In the genomic region with DNA sequence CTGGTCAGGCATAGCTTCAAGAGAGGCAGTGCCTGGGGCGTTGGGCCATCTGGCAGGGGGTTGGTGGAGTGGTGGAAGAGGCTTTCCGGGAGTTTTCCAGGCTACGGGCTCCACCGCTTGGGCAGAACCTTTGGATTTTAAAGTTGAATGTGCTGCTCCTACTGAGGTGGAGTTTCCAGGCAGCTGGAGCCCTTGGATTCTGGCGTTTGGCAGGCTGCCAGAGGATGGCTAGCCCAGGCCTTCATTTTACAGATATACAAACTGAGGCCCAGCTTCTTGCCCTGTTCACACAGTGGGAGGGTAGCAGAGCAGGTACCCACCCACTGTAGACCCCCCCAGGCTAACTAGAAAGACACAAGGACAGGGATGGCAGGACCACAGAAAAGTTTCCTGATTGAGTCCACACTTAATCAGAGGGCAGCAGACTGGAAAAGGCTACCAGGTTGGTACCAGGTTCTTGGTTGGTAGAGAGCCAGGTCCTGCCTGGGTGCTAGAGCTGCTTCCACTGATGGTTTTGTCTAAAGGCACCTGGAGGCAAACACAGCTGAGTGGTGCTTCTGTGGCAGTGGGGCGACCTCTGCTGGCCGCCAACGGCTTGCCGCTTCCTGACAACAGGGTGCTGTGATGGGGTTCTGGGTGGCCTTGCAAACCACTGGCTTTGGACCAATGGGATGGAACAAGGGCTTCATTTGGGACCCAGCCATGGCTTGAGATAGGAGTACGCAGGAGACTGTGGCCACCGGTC, we compare ENCODE assay signal across 1 mouse cellular context.
TF ChIP-seq lines count a peak whose summit lies in the region.

No protein-coding gene starts in this region.

TF ChIP-seq in CH12.LX, 34 proteins besides CTCF, POLR2A, EP300 and RAD21 (continued from another document):
- peak; percentile 55 for TF ChIP-seq ELF1 (IDR thresholded peaks at IDR 0.05; ENCODE audit: low read depth, low read length)
- TF ChIP-seq ZNF384 (IDR thresholded peaks at IDR 0.05; ENCODE audit: low read depth, low read length): no peak
- TF ChIP-seq SMC3 (IDR thresholded peaks at IDR 0.05; ENCODE audit: low read depth, low read length): peak; percentile 96
- TF ChIP-seq ZC3H11A (IDR thresholded peaks at IDR 0.05; ENCODE audit: low read depth, low read length): peak; percentile 93
- no peak for TF ChIP-seq MXI1 (IDR thresholded peaks at IDR 0.05; ENCODE audit: low read depth, low read length)
- no peak for TF ChIP-seq PAX5 (IDR thresholded peaks at IDR 0.05; ENCODE audit: low read length)
- TF ChIP-seq IRF4 (IDR thresholded peaks at IDR 0.05; ENCODE audit: low read depth, low read length): no peak
- TF ChIP-seq NELFE (IDR thresholded peaks at IDR 0.05; ENCODE audit: low read depth, low read length): peak; percentile 45; the same call in 1 of the 2 replicates
- TF ChIP-seq HCFC1 (IDR thresholded peaks at IDR 0.05; ENCODE audit: low read depth, low read length): no peak
